Mouse (Mus musculus) G1E (cell line): ENCODE data around the gene Adcy6.

Source experiments
- CTCF ChIP-seq: IDR thresholded peaks from 2 replicates; pipeline ENCODE4 v1.5.1; 2012; ENCODE audit warnings: low read depth, low read length, inconsistent platforms, mixed read lengths
- GATA1 ChIP-seq: IDR thresholded peaks from 2 replicates; pipeline ENCODE4 v1.6.1; 2012; ENCODE audit warnings: borderline replicate concordance, low read length, inconsistent platforms, mixed read lengths
- TAL1 ChIP-seq: conservative IDR thresholded peaks from 2 replicates; pipeline ENCODE4 v1.6.1; 2012; ENCODE audit warnings: low read depth, low read length, inconsistent platforms, mixed read lengths

DNA sequence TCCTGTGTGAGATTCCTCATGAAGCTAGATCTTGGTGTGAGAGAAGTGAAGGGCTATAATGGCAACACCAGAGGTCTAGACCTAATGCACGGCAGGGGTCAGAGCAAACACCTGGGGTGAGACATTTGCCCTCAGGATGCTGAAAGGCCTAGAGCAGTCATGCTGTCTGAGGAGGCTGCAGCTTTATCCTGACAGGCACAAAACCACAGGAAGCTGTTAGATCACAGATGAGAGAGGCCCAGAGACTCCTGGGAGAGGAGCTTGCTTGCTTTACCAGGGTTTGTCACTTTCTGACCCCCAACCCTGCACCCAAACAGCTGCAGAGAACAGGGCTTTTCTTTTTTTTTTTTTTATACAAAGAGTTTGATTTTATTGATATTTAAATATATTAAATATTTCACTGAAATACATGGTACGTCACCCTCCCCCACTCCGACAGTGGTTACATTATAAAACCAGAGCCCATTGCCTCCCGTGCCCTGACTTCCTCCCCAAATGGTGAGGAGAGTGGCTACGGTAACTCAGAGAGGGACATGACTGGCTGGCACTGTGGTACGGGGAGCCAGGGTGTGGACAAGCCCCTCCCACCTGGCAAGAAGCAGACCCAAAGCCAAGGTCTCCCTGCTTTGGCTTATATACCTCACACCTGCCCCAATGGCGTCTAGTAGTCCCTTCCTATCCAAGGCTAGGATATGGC lies 20.1 kb downstream of the Adcy6 start:
- TF ChIP-seq CTCF (no peak), TAL1 (no peak), GATA1 (no peak)
